Mouse (Mus musculus) brain, embryonic 14.5 days (tissue): ENCODE data around the gene Gpr143.

Source experiments
- CTCF ChIP-seq: fragments of 200-500 bp; IDR thresholded peaks from 2 replicates; pipeline ENCODE4 v1.5.1; 2012; ENCODE audit warnings: inconsistent platforms, mild to moderate bottlenecking, moderate library complexity, borderline replicate concordance; ENCODE audit not compliant: insufficient read depth, insufficient read length; ENCODE audit errors: extremely low read depth
- POLR2A ChIP-seq: fragments of 200-500 bp; IDR thresholded peaks from 2 replicates; pipeline ENCODE4 v1.6.1; 2012; ENCODE audit warnings: mild to moderate bottlenecking, inconsistent platforms, borderline replicate concordance; ENCODE audit not compliant: poor library complexity, insufficient read depth, insufficient read length, severe bottlenecking; ENCODE audit errors: extremely low read depth

DNA sequence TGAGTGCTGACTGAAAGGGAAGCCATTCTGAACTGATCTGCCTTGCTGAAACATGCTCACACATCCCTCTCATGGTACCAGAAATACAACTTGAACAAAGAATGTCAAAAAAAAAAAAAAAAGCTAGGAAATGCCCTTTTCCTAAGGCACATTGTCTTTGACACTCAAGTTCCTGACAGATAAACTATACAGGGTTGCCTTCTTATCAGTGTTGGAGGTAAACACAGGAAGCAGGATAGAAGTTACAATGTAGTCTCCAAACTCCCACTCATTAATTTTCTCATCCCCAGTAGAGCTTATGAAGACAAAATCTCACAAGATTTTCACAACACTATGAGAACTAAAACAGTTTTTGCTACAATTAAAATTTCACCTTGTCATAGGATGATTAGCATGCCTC is 38.1 kb upstream of the Gpr143 start:
- TF ChIP-seq CTCF (no peak), POLR2A (no peak)
